Mouse (Mus musculus) hindbrain, postnatal 0 days (tissue): ENCODE results near the gene Gck. TPM values are rescaled to one million over a fixed set of nuclear protein-coding genes. Genes with fewer than 3 reads are reported as not detected.

Experiments used
- ATAC-seq: fragments of 200-750 bp; cut with Nextera tagmentation; 2 replicates; pipeline ENCODE4 v1.8.0; 2017; ENCODE audit warnings: mild to moderate bottlenecking, moderate TSS enrichment, moderate library complexity
- DNase-seq: peaks from one replicate; pipeline ENCODE4 v3.0.0-alpha.2; 2015; ENCODE audit warnings: low spot score
- H3K27ac ChIP-seq: fragments of 300-500 bp; sonication (generic); 2 replicates; pipeline ENCODE4 v1.5.1; 2014; ENCODE audit warnings: mild to moderate bottlenecking
- H3K27me3 ChIP-seq: fragments of 300-500 bp; sonication (generic); 2 replicates; pipeline ENCODE4 v1.6.1; 2014; ENCODE audit warnings: low read length, mixed read lengths; ENCODE audit not compliant: insufficient read depth
- H3K36me3 ChIP-seq: fragments of 300-500 bp; sonication (generic); 2 replicates; pipeline ENCODE4 v1.6.1; 2014; ENCODE audit warnings: low read length, mixed read lengths; ENCODE audit not compliant: insufficient read depth
- H3K4me1 ChIP-seq: fragments of 300-500 bp; sonication (generic); 2 replicates; pipeline ENCODE4 v1.6.1; 2014; ENCODE audit warnings: antibody characterized with exemption, low read length, mixed read lengths; ENCODE audit not compliant: insufficient read depth
- H3K4me2 ChIP-seq: fragments of 300-500 bp; sonication (generic); 2 replicates; pipeline ENCODE4 v1.6.1; 2014; ENCODE audit warnings: low read depth, mild to moderate bottlenecking, low read length, moderate library complexity, mixed read lengths
- H3K4me3 ChIP-seq: fragments of 300-500 bp; sonication (generic); 2 replicates; pipeline ENCODE4 v1.5.1; 2014; ENCODE audit warnings: low read length
- H3K9ac ChIP-seq: fragments of 300-500 bp; sonication (generic); replicated peaks from 2 replicates; pipeline ENCODE4 v1.6.1; 2014; ENCODE audit warnings: mild to moderate bottlenecking, low read length, moderate library complexity, mixed read lengths
- H3K9me3 ChIP-seq: fragments of 300-500 bp; sonication (generic); 2 replicates; pipeline ENCODE4 v1.6.1; 2016; ENCODE audit warnings: low read length, mixed read lengths
- CTCF ChIP-seq: IDR thresholded peaks from 2 replicates; pipeline ENCODE4 v1.5.1; 2016; ENCODE audit warnings: antibody characterized with exemption, control low read depth, low read depth
- WGBS: fragments of 180-500 bp; shearing (Covaris S2); extraction: QIAGEN DNeasy Blood & Tissue Kit; methylation state at CpG from one replicate; pipeline ENCODE4 v1.1.7; 2014; 5-methylcytosine and 5-hydroxymethylcytosine counted together
- polyA plus RNA-seq: library from polyadenylated mRNA; unstranded; fragments of >200 nt; fragmentation: Nextera tagmentation; extraction: Ambion mirVana; gene quantifications from 2 replicates; pipeline ENCODE4 v1.2.1, GENCODE M21; 2015
- total RNA-seq: library from RNA; depleted of rRNA; stranded (reverse); fragments of >200 nt; gene quantifications from 2 replicates; pipeline ENCODE4 v1.2.3, GENCODE M21; 2014

The Gck gene
- total and polyA plus RNA-seq, 2 experiments from 2014 or later, result 3.2 to 7.5 TPM

DNA sequence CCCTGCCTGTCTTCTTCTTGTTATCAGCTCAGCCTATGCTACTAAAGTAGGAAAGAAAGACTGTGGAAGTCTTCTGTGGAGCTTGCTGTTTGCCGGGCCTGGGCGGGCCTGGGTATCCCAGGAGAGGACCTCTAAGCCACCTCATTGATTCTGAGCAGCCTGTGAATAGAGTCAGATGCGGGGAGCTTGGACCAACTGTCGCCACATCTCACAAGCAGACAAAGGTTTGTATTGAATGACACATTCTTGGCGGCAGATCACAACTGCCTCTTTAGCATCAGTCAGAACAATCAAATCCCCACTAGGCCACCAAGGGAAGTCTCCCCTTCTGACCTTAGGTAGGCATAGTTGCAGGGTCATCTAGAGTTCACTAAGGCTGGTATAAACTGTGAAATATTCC, 62.6 kb downstream of the Gck start:
- H3K4me2 ChIP-seq, result no peak overlapping the region
- DNase-seq (no peak), ATAC-seq (no peak)
- H3K36me3 ChIP-seq, result no peaks in the 10 kb centered on the region
- no peak overlapping the region for H3K4me3 ChIP-seq
- H3K4me1 ChIP-seq, result peaks cover 3% of the 10 kb centered on the region
- H3K9me3 ChIP-seq, result no peaks in the 10 kb centered on the region
- 19% methylated on average over 5 of the region's 5 CpGs for WGBS
- no peak overlapping the region for H3K9ac ChIP-seq
- TF ChIP-seq CTCF, result no peak
- no peaks in the 10 kb centered on the region for H3K27me3 ChIP-seq
- 0 out of 2 replicates have a peak overlapping the region, but pooled peaks have one; percentile 16 for H3K27ac ChIP-seq

DNA sequence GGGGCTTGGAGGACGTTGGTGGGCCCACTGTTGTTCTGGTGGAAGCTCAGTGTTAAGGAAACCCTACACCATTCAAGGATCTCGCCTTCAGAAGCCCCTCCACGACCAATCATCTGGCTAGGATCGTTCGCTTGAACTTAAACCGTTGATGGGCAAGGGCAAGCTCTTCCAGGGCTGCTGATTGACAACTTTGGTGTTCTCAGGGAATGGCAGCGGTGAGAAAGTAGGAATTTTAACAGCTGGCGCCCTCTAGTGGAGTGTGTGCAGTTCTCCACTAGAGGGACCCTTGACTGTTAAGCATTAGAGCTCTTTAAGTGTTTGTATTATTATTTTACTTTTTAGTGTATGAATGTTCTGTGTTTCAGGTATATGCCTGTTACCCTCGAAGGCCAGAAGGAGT, 63.7 kb downstream of the Gck start:
- Histone ChIP-seq H3K9me3 (no peaks in the 10 kb centered on the region), H3K4me1 (no peaks in the 10 kb centered on the region), H3K27ac (no peak overlapping the region), H3K4me3 (no peak overlapping the region), H3K27me3 (no peaks in the 10 kb centered on the region), H3K36me3 (no peaks in the 10 kb centered on the region), H3K4me2 (no peak overlapping the region), H3K9ac (no peak overlapping the region)
- peak; percentile 34; the same call in 1 of the 2 replicates for ATAC-seq
- DNase-seq, result peak; percentile 86
- peak; percentile 93 for TF ChIP-seq CTCF
- 15% methylated on average over 9 of the region's 9 CpGs for WGBS

GRCm38 (mm10) chr11:5882518-5882917, 67.4 kb downstream of the Gck start:
- no peak overlapping the region for H3K4me3 ChIP-seq
- no peaks in the 10 kb centered on the region for H3K36me3 ChIP-seq
- 82% methylated on average over 8 of the region's 8 CpGs for WGBS
- no peak for ATAC-seq
- no peak overlapping the region for H3K27ac ChIP-seq
- no peak for TF ChIP-seq CTCF
- H3K9me3 ChIP-seq, result no peaks in the 10 kb centered on the region
- H3K9ac ChIP-seq, result no peak overlapping the region
- H3K4me2 ChIP-seq, result no peak overlapping the region
- no peak for DNase-seq
- H3K4me1 ChIP-seq, result peaks cover under 1% of the 10 kb centered on the region; the same call in 1 of the 2 replicates
- H3K27me3 ChIP-seq, result no peaks in the 10 kb centered on the region

DNA sequence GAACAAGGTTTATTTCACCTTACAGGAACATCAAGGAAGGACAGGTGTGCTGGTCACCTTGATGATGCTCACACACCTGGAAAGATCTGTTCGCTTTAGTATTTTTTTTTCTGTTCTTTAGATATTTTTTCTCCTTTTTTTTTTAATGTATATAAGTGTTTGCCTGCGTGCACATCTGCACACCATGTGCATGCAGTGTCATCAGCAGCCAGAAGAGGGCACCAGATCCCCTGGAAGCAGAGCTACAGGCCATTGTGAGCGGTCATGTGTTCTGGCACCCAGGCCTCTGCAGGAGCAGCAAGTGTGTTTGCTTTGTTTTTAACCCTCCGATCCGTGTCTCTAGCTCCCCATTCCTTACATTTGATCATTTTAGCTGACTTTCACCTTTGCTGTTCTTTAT, 70.0 kb downstream of the Gck start:
- Histone ChIP-seq H3K9ac (no peak overlapping the region), H3K9me3 (no peaks in the 10 kb centered on the region), H3K4me1 (peaks cover 7% of the 10 kb centered on the region; the same call in 1 of the 2 replicates), H3K36me3 (peaks cover 2% of the 10 kb centered on the region; the same call in 1 of the 2 replicates), H3K27me3 (no peaks in the 10 kb centered on the region), H3K27ac (no peak overlapping the region), H3K4me3 (no peak overlapping the region), H3K4me2 (no peak overlapping the region)
- DNase-seq (peak; percentile 79), ATAC-seq (no peak)
- 49% methylated on average over 5 of the region's 5 CpGs for WGBS
- peak; percentile 90 for TF ChIP-seq CTCF

GRCm38 (mm10) chr11:5878661-5879060, 71.2 kb downstream of the Gck start:
- 27% methylated on average over 8 of the region's 8 CpGs for WGBS
- peak overlapping the region; percentile 66 for H3K4me2 ChIP-seq
- no peaks in the 10 kb centered on the region for H3K27me3 ChIP-seq
- peak overlapping the region; percentile 80 for H3K27ac ChIP-seq
- peaks cover 7% of the 10 kb centered on the region; the same call in 1 of the 2 replicates for H3K4me1 ChIP-seq
- H3K9ac ChIP-seq, result peak overlapping the region; percentile 51
- H3K36me3 ChIP-seq, result peaks cover 12% of the 10 kb centered on the region
- H3K9me3 ChIP-seq, result no peaks in the 10 kb centered on the region
- DNase-seq (no peak), ATAC-seq (no peak)
- peak overlapping the region; percentile 61 for H3K4me3 ChIP-seq
- no peak for TF ChIP-seq CTCF

DNA sequence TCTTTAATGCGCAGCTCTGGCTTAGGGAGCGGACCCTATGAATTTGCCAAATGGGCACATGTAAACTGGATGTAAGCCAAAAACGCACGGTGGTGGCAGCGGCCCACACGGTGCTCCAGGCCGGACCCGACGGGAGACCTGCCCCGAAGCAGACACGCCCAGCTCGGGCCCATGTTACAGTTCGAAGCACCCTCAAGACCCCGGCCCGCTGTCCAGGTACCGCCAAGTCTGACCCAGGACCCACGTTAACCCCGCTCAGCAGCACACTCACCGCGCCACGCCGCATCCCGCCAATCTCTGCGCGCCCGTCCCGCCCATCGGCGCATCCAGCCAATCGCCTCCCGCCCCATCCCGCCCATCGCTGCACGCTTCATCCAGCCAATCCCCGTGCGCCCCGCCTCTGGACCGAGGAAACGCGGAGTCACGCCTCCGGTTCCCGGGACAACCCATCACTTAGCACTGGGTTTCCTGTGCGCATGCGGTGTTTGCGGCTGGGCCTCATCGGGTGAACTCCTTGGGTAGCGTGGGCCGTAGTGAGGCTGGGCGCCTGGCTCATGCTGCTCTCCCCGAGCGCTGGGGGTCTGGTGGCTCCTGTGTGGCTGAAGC, 71.9 kb downstream of the Gck start, which contains the start of gene Pold2:
Gene Pold2 (minus strand): TSS at position 372 of the 606 bp plus-strand sequence.
- H3K27ac ChIP-seq, result peak within 1 kb of the TSS; percentile 80
- H3K4me3 ChIP-seq, result peak within 1 kb of the TSS; percentile 61
- no peaks in the 10 kb centered on the region for H3K9me3 ChIP-seq
- H3K9ac ChIP-seq, result peak within 1 kb of the TSS; percentile 51
- H3K36me3 ChIP-seq, result peaks cover 12% of the 10 kb centered on the region
- DNase-seq (peak; percentile 98), ATAC-seq (peak; percentile 99)
- TF ChIP-seq CTCF, result no peak
- peaks cover 7% of the 10 kb centered on the region; the same call in 1 of the 2 replicates for H3K4me1 ChIP-seq
- WGBS, result under 1% methylated on average over 52 of the region's 52 CpGs
- no peaks in the 10 kb centered on the region for H3K27me3 ChIP-seq
- H3K4me2 ChIP-seq, result peak within 1 kb of the TSS; percentile 66

- H3K27me3 ChIP-seq, result no peaks in the 10 kb centered on the region
- H3K4me1 ChIP-seq, result peaks cover 7% of the 10 kb centered on the region; the same call in 1 of the 2 replicates
- DNase-seq (no peak), ATAC-seq (no peak)
- no peaks in the 10 kb centered on the region for H3K9me3 ChIP-seq
- no peak overlapping the region for H3K27ac ChIP-seq
- peak overlapping the region; percentile 51; the same call in 1 of the 2 replicates for H3K9ac ChIP-seq
- peaks cover 14% of the 10 kb centered on the region for H3K36me3 ChIP-seq
- WGBS, result 1% methylated on average over 5 of the region's 5 CpGs
- TF ChIP-seq CTCF, result no peak
- H3K4me2 ChIP-seq, result peak overlapping the region; percentile 66
- H3K4me3 ChIP-seq, result peak overlapping the region; percentile 61
Measured at GRCm38 (mm10) chr11:5877421-5877820, 72.5 kb downstream of the Gck start.
